In genomic region chrX:162800371-162800770, GRCm38 (mm10) we compare ENCODE assay signal across 8 mouse cellular contexts. TPM values are rescaled to one million over a fixed set of nuclear protein-coding genes. Genes with fewer than 3 reads are reported as not detected.
A peak's percentile ranks its signal among the peaks of the same experiment; 100 is the strongest.
DNase-seq lines count a peak whose midpoint lies in the region; ATAC-seq lines count a peak whose summit lies in the region.

No protein-coding gene starts in this region.

- ATAC-seq in CD4-positive, CD25-positive, alpha-beta regulatory T cell, adult 4 months = peak; percentile 74

- DNase-seq in heart, adult 8-10 months (ENCODE audit: low spot score) = peak; percentile 13
- no peak for DNase-seq in heart, postnatal 25 days (ENCODE audit: low spot score)
- DNase-seq in adrenal gland, postnatal 10 days = peak; percentile 31
- peak; percentile 20 for DNase-seq in embryo, embryonic 9.5 days (ENCODE audit: extremely low spot score)
- peak; percentile 8 to 41 for DNase-seq in layer of hippocampus, adult 18-20 months (ENCODE audit: low spot score in 2 of 2)
- peak; percentile 71 for DNase-seq in naive thymus-derived CD4-positive, alpha-beta T cell, adult 2 months (ENCODE audit: low read depth)
- DNase-seq in telencephalon, adult 2 months (ENCODE audit: low read depth, low spot score) = peak; percentile 15

- intact Hi-C loops in heart, postnatal 25 days (cut with DNase I) = no loop called here

RNA-seq across cellular contexts. Expression of gene Txlng, which starts 28.9 kb away (rescaled TPM):
- 1 to 10 TPM; 6.7 to 8.6 (median 8.3) TPM for total RNA-seq in heart, adult 8-10 months (2022)
- total RNA-seq in heart, postnatal 25 days (2021) = 1 to 10 TPM; 7.3 to 7.7 TPM
- polyA plus RNA-seq in CD4-positive, CD25-positive, alpha-beta regulatory T cell, adult 4 months (2017; shearing (Covaris generic)) = 10 to 100 TPM; 22.4 to 22.7 TPM
- 10 to 100 TPM; 24.4 to 31.0 TPM for total RNA-seq in adrenal gland, postnatal 10 days (2021)
- total RNA-seq in layer of hippocampus, adult 18-20 months (2021) = 10 to 100 TPM; 20.6 to 21.2 TPM

RNA-seq across cellular contexts. Expression of gene Rbbp7, which starts 40.2 kb away (rescaled TPM):
- total RNA-seq in heart, adult 8-10 months (2022) = 100 to 1,000 TPM; 150 to 163 (median 160) TPM
- total RNA-seq in heart, postnatal 25 days (2021) = 100 to 1,000 TPM; 154 to 168 TPM
- 100 to 1,000 TPM; 121 to 140 TPM for polyA plus RNA-seq in CD4-positive, CD25-positive, alpha-beta regulatory T cell, adult 4 months (2017; shearing (Covaris generic))
- 100 to 1,000 TPM; 174 to 178 TPM for total RNA-seq in adrenal gland, postnatal 10 days (2021)
- 100 to 1,000 TPM; 155 to 163 TPM for total RNA-seq in layer of hippocampus, adult 18-20 months (2021)
